Mouse (Mus musculus) common myeloid progenitor, adult 5-6 weeks (primary cell): ENCODE measurements around the gene Gnmt. TPM values are rescaled to one million over a fixed set of nuclear protein-coding genes. Genes with fewer than 3 reads are reported as not detected.

ENCODE experiments used
- ATAC-seq: replicated peaks from 2 replicates; pipeline ENCODE4 v1.8.0; 2016; ENCODE audit warnings: low read depth, mild to moderate bottlenecking, moderate TSS enrichment, inconsistent platforms; ENCODE audit not compliant: poor library complexity, severe bottlenecking
- total RNA-seq: library from RNA; stranded (forward); fragments of 200-1000, 187-1606 nt; gene quantifications from 2 replicates; pipeline ENCODE4 v1.2.3, GENCODE M21; 2017

Gene Gnmt
- total RNA-seq, 1 experiment from 2014 or later = not detected

DNA sequence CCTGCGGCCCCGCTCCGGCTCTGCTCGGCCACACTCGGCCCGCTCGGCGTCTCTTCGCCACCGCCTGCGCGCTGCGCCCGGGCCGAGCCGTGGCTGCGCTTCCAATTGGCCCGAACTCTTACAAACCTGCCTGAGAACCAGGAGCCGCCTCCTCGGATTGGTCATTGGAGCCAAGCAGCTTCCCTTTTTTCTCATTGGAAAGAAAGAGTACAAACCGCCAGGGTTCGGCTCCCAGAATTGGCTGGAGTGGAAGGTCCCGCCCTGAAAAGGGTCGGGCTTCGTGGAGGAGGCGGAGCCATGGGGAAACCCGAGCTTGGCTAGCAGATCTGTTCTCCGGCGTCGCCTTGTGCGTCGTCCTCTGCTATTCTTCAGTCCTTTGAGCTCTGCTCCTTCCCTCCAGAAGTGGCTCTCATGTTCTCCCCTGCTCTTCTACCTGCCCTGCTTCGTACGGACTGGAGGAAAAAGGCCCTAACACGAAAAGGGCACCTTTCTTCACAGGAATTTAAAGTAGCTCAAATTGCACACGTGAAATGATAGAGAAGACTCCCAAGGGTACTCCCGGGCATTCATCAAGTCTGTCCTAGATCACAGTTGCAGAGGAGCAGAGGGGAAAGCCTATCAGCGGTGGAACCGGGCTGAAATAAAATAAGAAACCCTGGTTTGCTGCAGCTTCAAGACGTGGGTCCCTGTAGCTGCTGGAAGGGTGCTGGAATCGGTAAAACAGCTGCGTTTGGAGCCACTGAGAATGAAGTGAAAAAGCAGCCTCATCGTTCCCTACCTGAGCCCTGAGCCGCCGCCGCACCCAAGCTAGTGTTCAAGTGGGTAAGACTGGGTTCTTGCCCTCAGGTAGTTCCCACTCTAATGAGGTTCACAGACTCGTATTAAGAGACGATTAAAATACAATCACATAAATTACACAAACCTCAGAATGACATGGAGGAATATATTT is 23.8 kb downstream of the Gnmt start, which contains the start of gene Ppp2r5d:
TSS of gene Ppp2r5d (minus strand) at position 225 of the 949 bp plus-strand sequence.
- ATAC-seq = peak; percentile 96

DNA sequence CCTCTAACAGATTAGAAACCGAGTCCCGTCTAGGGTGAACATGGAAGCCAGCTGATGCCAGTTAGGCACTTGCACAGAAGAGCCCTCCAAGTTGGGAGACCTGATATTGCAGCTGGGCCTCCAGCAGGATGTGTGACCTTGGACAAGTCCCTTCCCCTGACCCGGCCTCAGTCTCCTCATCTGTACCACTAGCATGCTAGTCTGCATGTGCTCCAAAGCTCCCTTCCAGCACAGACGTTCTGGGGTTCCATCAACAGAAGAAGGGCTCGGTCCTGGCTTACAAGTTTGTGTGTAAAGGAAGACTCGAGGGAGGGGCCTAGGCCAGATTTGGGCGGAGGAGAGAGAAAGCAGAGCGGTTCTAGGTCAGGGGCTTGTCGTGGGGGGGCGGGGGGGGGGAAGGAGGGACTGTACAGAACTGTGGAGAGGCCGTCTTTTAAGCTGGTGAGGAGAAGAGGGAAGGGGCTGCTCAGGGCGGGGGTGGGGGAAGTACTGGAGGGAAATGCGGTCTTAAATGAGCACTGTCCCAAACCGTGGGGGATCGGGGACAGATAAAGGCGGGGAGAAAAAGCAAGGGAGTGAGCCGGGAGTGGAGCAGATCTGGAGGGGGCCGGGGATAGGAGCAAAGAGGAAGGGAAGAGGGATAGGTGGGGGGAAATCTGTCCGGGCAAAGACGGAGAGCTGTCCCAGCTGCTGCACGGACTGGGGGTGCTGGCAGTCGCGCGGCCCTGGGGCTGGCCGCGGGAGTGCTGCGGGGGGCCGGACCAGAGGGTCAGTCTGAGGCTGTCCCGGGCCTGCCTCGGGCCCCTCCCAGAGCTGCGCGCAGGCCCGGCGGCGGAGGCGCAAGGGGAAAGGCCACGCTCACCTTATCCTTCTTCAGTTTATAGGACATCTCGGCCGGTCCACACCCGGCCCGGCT is 24.7 kb downstream of the Gnmt start:
- no peak for ATAC-seq

DNA sequence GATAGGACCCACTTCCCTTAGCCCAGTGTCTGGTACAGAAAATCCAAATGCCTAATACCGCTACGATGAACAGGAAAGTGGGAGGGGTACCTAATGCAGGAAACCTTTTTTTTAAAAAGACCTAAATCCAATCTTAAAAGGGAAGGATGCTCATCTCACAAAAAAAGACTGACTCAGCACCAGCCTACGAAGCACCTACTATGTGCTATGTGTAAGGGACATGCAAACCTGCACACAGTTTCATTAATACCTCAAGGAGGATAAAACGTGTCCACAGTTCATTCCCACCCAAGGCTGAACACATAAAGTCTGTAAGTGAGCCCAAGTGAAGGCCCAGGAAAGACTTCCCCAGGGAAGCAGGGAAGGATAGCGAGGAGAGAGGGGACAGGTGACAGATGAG is 26.5 kb downstream of the Gnmt start:
- no peak for ATAC-seq

DNA sequence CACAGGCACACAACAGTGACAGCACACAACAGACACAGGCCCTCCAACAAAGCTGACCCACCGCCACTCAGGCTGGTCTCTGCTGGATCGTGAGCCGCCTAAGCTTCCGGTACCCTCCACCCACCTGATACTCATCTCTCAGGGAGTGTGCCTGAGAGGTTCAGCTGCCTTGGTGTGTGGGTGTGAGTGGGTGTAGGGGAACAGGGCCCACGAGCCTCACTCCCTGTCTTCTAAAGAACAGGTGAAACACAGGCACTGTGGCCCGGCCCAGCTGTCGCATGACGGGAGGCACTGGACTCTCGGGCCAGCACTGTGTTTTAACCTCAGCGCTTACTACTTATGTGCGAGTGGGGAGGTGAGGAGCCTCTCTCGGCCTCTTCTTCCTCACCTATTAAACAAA is 26.9 kb downstream of the Gnmt start:
- ATAC-seq = no peak

DNA sequence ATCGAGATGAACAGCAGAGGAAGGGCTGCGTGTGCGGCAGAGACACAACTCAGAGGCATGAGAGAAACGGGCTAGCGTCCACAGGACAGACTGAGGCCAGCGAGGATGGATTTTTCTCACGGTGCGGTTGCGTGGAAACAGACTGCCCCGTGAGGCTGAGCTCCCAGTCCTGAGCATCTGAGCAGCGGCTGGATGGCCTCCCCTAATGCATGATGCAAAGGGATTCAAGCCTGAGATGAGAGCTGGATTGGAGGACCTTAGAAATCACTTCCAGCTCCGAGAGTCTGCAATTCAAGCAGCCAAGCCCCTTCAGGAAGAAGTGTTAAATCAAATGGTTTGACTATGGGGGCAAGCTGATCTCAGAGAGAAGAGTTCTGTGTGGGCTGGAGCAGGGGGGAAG is 27.5 kb downstream of the Gnmt start:
- no peak for ATAC-seq

DNA sequence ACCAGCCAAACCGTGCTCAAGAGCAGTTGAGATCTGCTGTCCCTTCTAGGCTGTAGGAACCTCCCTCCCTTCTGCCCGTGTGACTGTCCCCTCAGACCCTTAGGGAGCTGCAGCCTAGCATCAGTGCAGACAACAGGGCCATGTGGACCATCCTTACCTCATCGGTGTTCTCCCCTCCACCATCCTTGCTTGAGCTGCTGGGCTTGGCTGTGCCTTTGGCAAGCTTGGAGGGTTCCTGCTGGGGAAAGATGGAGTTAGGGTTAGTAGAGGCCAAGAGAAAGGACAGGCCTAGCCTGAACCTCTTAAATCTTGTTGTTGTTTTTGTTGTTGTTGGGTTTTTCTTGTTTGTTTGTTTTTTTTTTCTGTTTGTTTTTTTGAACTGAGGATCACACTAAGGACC is 29.1 kb downstream of the Gnmt start:
- no peak for ATAC-seq

DNA sequence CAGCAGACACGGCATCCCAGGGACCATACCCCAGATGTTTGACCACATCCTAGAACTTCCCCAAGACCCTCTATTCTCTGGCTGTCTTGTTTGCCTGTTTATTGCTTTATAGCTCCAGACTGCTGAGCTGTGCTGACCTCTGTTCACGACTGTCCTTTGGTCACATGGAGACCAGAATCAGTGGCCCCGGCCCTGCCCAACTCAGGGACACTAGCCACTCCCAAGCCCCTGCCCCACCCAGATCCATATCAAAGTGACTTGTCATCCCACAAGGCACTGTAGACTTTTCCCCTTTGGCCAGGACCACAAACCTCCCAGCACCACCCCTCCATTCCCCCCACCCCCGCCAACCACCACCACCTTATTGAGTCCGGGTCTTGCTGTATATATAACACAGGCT is 29.7 kb downstream of the Gnmt start:
- no peak for ATAC-seq

DNA sequence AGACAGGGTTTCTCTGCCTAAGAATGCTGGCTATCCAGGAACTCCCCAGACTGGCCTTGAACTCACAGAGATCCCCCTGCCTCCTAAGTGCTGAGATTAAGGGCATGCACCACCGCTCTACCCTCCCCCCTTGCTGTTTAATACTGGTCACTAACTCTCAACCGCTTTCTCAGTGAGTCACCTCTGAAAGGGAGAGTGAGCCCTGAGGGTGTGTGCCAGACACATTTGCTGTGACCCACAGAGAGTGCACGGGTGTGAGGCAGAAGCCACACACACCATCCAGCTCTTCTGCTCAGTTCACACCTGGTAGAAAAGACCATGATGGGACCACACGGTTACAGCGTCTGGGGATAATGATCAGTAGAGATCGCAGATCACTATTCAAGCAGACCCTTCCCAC is 30.5 kb downstream of the Gnmt start:
- no peak for ATAC-seq

DNA sequence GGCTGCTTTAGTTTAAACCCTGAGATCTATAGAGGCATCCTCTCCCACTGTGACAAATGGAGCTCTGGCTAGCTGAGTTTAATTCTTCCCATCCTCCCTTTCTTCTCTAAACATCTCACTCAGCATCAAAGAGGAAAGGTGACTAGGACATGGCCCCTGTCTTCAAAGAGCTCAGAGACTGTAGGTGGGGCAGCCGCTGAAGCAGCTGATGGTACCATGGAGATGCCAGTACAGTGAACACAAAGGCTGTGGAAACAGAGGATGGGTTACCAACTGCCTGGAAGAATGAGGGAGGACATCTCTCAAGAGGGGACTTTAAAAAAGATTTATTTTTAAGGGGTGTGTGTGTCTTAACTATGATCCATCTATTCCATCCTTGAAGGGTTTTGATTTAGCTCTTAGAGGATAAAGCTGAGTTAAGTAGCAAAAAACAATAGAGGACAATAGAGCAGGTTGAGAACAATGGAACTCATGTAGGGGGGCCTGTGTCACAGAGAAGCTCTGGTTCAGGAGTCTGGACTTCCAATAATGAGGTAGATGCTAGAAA is 34.4 kb downstream of the Gnmt start:
- no peak for ATAC-seq

DNA sequence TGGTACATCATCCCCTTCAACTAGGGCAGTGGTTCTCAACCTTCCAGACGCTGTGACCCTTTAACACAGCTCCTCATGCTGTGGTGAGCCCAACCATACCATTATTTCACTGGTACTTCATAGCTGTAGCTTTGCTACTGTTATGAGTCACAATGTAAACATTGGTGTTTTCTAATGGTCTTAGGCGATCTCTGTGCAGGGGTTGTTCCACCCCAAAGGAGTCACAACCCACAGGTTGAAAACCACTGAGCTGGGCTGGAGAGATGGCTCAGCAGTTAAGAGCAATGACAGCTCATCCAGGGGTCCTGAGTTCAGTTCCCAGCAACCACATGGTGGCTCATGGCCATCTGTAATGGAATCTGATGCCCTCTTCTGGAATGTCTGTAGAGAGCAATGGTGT is 37.6 kb downstream of the Gnmt start:
- ATAC-seq = no peak

DNA sequence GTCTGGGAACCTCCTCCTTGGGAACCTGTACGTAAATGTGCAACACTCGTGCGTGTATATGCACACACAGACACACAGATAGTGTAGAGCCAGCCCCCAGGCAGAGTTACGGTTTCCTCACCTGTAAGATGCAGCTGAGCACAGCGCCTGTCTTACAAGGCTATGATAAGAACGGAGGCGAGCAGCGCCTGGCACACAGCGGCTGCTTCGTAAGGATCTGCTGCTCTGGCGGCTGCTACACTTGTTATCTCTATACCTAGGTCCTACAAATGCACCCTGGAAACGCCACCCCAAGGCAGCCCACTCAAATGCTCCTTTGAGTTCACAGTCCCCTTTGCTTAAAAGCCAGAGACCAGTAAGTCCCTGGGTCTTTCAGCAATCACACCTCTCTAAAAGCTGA is 38.3 kb downstream of the Gnmt start:
- ATAC-seq = no peak

DNA sequence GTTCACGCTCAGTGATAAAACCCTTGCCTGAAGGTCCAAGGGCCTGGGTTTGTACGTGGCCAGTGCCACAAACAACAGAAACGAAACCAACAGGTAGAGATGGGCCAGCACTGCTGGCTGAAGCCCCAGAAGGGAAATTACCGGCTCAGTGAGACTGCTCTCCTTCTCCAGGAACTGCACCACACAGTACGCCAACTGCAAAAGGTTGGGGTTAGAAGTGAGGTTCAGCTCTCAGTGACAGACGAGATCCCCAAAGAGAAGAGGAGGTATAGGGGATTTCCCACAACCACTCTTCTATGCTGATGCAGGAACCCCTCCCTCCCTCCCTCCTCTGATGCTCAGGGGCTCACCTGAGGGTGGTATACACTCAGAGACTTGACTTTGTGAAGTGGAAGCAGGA is 43.1 kb downstream of the Gnmt start:
- ATAC-seq = no peak

DNA sequence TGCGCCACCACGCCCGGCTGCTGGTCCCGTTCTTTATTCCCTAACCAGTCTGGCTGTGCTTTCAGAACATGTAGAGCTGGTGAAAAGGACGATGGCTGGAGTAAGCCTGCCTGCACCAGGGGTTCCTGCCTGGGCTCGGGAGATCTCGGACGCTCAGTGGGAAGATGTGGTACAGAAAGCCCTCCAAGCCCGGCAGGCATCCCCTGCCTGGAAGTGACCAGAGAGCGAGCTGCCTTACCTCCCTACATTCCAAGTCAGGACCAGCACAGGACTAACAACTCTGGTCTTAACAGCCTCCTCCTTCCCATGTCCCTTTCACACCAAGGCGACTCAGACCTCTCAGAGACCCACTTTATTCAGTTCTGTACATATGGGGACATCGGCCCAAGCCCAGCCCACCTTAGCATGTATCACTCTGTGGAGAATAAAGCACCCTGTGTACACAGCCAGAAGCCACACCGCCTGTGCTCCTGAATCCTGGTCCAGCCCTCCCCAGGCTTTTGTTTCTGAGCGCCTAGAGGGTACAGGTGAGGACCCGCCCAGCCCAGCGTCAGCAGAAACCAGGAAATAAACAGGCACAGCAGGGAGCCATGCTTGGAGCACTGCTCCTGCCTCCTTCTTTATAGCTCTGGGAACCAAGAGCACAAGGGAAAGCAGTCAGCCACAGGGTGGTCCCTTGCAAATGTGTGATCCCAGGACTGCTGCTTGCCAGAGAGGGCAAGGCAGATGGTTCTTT is 46.1 kb downstream of the Gnmt start:
- ATAC-seq = no peak

DNA sequence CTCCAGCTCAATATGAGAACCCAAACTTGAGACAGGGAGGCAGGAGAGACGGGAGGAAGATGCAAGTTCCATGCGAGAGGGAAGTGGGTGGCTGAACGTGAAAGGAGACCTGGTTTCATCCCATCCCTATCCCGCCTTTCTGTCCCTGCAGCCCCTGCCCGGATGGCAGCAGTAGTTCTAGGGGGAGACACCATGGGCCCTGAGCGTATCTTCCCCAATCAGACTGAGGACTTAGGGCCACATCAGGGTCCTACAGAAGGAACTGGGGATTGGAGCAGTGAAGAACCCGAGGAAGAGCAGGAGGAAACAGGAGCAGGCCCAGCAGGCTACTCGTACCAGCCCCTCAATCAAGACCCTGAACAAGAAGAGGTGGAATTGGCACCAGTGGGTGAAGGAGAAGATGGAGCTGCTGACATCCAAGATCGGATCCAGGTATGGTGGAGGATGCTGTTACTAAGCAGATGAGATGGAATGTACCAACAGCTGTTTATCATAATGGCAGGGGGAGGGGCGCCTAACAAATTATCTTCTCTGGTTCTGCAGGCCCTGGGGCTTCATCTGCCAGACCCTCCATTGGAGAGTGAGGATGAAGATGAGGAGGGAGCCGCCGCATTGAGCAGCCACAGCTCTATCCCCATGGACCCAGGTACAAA is 47.4 kb downstream of the Gnmt start:
- ATAC-seq = no peak

DNA sequence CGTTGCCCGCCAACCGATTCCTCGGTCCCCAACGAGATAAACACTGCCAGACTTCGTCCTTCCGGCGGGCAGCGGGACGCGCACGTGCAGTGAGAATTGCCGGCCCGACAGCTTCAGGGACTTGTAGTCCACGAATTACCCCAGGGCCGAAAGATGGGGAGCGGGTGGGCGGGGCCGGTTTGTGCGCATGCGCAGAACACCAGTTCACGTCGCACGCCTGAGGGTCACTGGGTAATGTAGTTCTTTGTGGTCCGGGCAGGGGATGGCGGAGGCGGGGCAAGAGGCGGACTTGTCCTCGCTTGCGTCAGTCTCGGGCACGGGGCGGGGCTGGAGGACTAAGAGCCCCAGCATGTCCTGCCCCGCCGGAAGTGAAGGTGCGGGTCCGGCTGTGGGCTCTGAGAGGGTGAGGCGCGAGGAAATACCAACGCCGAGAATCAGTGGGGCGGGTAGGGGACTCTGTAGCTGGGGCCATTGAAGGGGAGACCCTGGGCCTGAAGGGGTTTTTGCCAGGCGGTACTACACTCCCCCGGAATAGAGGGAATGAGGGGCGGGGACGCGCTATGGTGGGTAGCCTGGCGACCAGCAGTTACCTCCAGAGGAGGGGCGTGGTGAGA is 48.1 kb downstream of the Gnmt start, which contains the start of gene Klhdc3:
TSS of gene Klhdc3 (minus strand) at position 155 of the 614 bp plus-strand sequence.
- ATAC-seq = peak; percentile 95

DNA sequence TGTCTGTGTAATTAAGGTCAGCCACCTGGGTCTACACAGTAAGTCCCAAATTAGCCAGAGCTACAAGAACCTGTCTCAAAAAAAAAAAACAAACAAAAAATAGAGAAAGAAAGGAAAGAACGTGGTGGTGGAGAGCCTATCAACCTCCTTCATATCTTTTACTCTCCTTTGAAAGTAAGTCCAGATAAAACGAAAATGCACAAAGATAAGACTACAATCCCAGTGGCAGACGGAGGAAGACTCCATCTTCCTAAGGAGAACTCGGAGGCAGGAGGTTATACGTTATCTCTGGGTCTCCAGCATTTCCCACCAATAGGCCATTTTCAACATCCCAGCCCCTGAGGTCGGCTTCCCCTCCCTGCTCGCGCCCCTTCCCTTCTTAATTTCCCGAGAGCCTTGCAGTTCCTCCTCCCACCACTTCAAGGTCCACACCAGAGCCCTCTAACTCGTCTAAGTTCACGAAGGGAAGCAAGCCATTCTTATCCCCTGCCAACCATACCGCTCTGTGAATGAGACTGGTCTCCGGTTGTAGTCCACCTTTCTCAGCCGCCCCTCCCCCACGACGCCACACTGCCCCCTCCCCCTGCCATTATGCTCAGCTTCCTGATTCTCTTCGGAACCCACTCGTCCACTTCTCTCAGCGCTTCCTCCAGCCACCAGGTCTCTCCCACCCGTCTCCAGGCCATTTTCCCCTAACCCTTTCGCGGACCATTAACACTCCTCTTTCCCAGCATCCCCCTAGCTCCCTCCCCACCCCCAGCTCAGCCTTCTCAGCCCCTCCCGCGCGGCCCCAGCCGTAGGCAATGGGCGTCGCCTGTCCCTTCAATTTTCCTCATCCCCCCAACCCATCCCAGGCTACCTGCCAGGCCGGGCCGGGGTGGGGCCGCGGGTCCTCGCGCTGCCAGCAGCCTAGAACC is 48.9 kb downstream of the Gnmt start:
- peak; percentile 42 for ATAC-seq

DNA sequence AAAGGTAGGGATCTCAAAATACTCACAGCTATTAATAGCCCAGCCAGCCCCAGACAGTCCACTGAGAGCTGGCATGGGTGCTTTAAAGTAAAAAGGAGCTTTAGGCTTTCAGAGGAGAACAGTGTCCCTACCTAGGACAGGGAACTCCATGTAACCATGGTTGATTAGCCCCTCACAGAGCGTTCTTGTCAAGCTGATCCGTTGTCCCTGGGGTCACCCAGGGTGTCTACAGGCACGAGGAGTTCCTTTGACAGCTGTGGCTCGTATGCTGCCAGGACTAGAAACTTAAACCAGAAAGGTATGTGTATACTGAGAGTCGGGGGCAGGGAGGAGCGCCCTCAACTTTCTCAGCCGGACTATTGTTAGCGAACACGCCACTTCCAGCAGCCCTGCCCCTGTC is 50.1 kb downstream of the Gnmt start:
- no peak for ATAC-seq

DNA sequence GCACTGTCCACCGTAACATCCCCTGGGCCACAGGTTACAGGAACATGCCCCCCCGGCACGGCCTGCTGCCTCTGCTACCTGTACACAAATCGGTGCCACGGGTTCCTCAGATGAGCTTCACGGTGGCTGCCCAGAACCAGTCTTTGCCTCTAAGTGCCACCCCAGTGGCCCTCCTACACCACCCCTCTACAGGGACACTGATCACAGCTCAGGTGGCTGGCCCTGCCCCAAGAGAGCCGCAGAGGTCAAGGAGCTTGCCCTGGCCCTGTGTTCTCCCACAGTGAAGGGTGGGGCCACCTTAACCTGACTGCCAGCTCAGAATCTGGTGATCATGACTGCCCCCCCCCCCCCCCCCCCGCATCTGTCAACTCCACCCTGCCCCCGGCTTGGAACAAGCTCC is 50.6 kb downstream of the Gnmt start, which contains the start of gene Mea1:
TSS of gene Mea1 (plus strand) at position 378 of the 400 bp plus-strand sequence.
- ATAC-seq = no peak
